Mouse (Mus musculus) midbrain, embryonic 16.5 days (tissue): ENCODE results near the gene Plcb1. TPM values are rescaled to one million over a fixed set of nuclear protein-coding genes. Genes with fewer than 3 reads are reported as not detected.
A peak's percentile ranks its signal among the peaks of the same experiment; 100 is the strongest.

ENCODE experiments used
- ATAC-seq: fragments of 200-750 bp; cut with Nextera tagmentation; 2 replicates; pipeline ENCODE4 v1.8.0; 2017; ENCODE audit warnings: moderate TSS enrichment
- H3K27ac ChIP-seq: fragments of 300-500 bp; sonication (generic); 2 replicates; pipeline ENCODE4 v1.5.1; 2014; ENCODE audit warnings: mild to moderate bottlenecking, low read length, mixed read lengths
- H3K27me3 ChIP-seq: fragments of 300-500 bp; sonication (generic); 2 replicates; pipeline ENCODE4 v1.6.1; 2014; ENCODE audit warnings: low read depth, low read length, mixed read lengths; ENCODE audit not compliant: control insufficient read depth, insufficient read depth
- H3K36me3 ChIP-seq: fragments of 300-500 bp; sonication (generic); 2 replicates; pipeline ENCODE4 v1.6.1; 2014; ENCODE audit warnings: mild to moderate bottlenecking, low read length, moderate library complexity, mixed read lengths; ENCODE audit not compliant: control insufficient read depth, insufficient read depth
- H3K4me1 ChIP-seq: fragments of 300-500 bp; sonication (generic); 2 replicates; pipeline ENCODE4 v1.6.1; 2014; ENCODE audit warnings: mild to moderate bottlenecking, low read length, mixed read lengths; ENCODE audit not compliant: control insufficient read depth, insufficient read depth
- H3K4me2 ChIP-seq: fragments of 300-500 bp; sonication (generic); 2 replicates; pipeline ENCODE4 v1.6.1; 2014; ENCODE audit warnings: mild to moderate bottlenecking, low read length, mixed read lengths
- H3K4me3 ChIP-seq: fragments of 300-500 bp; sonication (generic); 2 replicates; pipeline ENCODE4 v1.5.1; 2014; ENCODE audit warnings: low read depth, mild to moderate bottlenecking, low read length, moderate library complexity, mixed read lengths
- H3K9ac ChIP-seq: fragments of 300-500 bp; sonication (generic); 2 replicates; pipeline ENCODE4 v1.6.1; 2014; ENCODE audit warnings: low read depth, low read length, mixed read lengths
- H3K9me3 ChIP-seq: fragments of 300-500 bp; sonication (generic); replicated peaks from 2 replicates; pipeline ENCODE4 v1.6.1; 2014; ENCODE audit warnings: mild to moderate bottlenecking, low read length, mixed read lengths; ENCODE audit not compliant: control insufficient read depth, poor library complexity, severe bottlenecking
- WGBS: fragments of 180-500 bp; shearing (Covaris S2); extraction: QIAGEN DNeasy Blood & Tissue Kit; methylation state at CpG from one replicate; pipeline ENCODE4 v1.1.7; 2014; 5-methylcytosine and 5-hydroxymethylcytosine counted together
- polyA plus RNA-seq: library from polyadenylated mRNA; unstranded; fragments of >200 nt; fragmentation: Nextera tagmentation; extraction: Ambion mirVana; gene quantifications from 2 replicates; pipeline ENCODE4 v1.2.1, GENCODE M21; 2015

Plcb1 gene
- polyA plus RNA-seq, 1 experiment from 2014 or later, result 35.9 TPM

DNA sequence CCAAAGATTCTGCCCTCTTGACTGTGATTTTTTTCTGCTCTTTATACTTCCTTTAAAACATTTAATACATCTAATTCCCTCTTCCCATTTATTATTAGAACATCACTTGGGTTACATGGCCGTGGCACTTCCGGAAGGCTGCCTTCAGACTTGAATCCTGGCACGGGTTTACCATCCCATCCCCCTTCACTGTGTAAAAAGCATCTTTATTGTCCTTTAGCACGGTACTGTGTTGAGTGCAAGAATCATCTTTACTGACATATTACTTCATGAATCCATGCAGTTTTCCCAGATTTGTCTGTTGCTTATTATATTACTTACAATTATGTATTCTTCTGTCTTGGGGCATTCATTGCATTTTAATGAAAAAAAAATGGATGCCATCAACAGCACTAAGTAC is 337.2 kb downstream of the Plcb1 start:
- H3K36me3 ChIP-seq, result no peaks in the 10 kb centered on the region
- H3K4me1 ChIP-seq, result no peaks in the 10 kb centered on the region
- H3K27me3 ChIP-seq, result no peaks in the 10 kb centered on the region
- no peak overlapping the region for H3K4me3 ChIP-seq
- 69% methylated on average over 4 of the region's 4 CpGs for WGBS
- no peak for ATAC-seq
- H3K27ac ChIP-seq, result no peak overlapping the region
- H3K9ac ChIP-seq, result no peak overlapping the region
- H3K9me3 ChIP-seq, result no peaks in the 10 kb centered on the region
- no peak overlapping the region for H3K4me2 ChIP-seq

DNA sequence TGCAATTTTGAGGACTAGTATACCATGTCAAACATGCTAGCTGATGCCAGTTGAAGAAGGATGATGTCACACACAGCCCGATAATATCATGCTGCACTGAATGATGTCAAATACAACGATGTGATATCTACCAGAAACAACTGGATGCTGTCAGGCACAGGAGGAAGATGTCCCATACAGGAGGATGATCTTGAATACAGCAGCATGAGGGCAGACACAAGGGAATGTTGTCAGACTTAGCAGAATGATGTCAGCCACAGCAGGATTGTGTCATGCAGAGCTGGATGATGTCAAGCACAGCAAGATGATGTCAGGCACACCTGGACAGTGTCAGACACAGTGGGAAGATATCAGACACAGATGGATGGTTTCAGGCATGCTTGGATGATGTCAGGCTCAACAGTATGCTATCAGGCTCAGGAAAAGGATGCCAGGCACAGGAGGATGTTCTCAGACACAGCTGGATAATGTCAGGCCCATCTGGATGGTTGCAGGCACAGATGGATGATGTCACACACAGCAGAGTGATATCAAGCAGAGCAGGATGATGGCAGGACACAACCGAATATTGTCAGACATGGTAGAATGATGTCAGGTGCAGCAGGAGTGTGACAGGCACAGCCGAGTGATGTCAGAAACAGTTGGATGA is 338.0 kb downstream of the Plcb1 start:
- Histone ChIP-seq H3K4me3 (no peak overlapping the region), H3K4me2 (no peak overlapping the region), H3K9me3 (no peaks in the 10 kb centered on the region), H3K4me1 (no peaks in the 10 kb centered on the region), H3K36me3 (no peaks in the 10 kb centered on the region), H3K27me3 (no peaks in the 10 kb centered on the region), H3K27ac (no peak overlapping the region), H3K9ac (no peak overlapping the region)
- WGBS, result 84% methylated on average over 4 of the region's 4 CpGs
- peak; percentile 32; the same call in 1 of the 2 replicates for ATAC-seq

- H3K9me3 ChIP-seq, result no peaks in the 10 kb centered on the region
- H3K4me3 ChIP-seq, result no peak overlapping the region
- no peaks in the 10 kb centered on the region for H3K27me3 ChIP-seq
- H3K9ac ChIP-seq, result no peak overlapping the region
- 0 out of 2 replicates have a peak overlapping the region, but pooled peaks have one; percentile 3 for H3K4me2 ChIP-seq
- no peak overlapping the region for H3K27ac ChIP-seq
- no peak for ATAC-seq
- peaks cover 8% of the 10 kb centered on the region for H3K4me1 ChIP-seq
- H3K36me3 ChIP-seq, result no peaks in the 10 kb centered on the region
- WGBS, result 6% methylated on average over 8 of the region's 8 CpGs
Measured at GRCm38 (mm10) chr2:135140576-135140975, 354.7 kb downstream of the Plcb1 start.

DNA sequence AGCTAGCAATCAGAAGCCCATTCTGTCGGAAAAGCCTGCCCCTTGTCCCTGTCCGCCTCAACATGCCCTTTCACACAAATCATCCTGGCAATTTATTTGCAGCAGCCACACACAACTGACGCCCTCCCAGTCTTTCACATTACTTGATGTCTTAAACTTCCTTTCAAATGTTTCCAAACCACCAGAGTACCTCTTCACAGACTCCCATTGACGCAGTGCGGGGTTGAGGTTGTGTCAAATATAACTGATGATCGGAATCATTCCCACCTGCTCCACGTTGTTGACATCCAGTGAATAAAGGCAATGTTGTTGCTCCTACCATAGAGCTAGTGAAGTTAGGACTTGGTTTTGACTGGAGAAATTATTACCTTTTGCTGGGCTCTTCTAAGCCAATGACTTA is 366.4 kb downstream of the Plcb1 start:
- Histone ChIP-seq H3K9ac (no peak overlapping the region), H3K4me2 (no peak overlapping the region), H3K27me3 (no peaks in the 10 kb centered on the region), H3K4me3 (no peak overlapping the region), H3K4me1 (no peaks in the 10 kb centered on the region), H3K9me3 (no peaks in the 10 kb centered on the region), H3K27ac (no peak overlapping the region), H3K36me3 (no peaks in the 10 kb centered on the region)
- 88% methylated on average over 7 of the region's 7 CpGs for WGBS
- ATAC-seq, result no peak

DNA sequence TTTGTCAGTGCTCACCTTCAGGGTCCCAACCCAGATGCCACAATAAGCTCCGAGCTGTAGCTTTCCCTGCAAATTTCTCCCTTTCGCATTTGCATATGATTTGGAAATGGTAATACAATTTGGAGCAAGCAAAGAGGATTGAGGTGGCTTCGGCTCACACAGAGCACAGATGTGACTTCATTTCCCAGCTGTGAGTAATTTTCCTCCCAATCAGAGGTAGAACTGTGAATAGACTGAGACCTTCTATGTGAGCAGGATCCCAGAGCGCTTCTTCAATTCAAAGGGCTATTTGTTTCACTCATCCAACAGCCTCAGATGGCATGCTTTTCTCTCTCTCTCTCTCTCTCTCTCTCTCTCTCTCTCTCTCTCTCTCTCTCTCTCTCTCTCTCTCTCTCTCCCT is 367.4 kb downstream of the Plcb1 start:
- ATAC-seq, result no peak
- H3K4me2 ChIP-seq, result no peak overlapping the region
- no peaks in the 10 kb centered on the region for H3K9me3 ChIP-seq
- H3K9ac ChIP-seq, result no peak overlapping the region
- no peaks in the 10 kb centered on the region for H3K4me1 ChIP-seq
- no peaks in the 10 kb centered on the region for H3K27me3 ChIP-seq
- H3K27ac ChIP-seq, result no peak overlapping the region
- H3K4me3 ChIP-seq, result no peak overlapping the region
- 66% methylated on average over 4 of the region's 4 CpGs for WGBS
- H3K36me3 ChIP-seq, result no peaks in the 10 kb centered on the region

DNA sequence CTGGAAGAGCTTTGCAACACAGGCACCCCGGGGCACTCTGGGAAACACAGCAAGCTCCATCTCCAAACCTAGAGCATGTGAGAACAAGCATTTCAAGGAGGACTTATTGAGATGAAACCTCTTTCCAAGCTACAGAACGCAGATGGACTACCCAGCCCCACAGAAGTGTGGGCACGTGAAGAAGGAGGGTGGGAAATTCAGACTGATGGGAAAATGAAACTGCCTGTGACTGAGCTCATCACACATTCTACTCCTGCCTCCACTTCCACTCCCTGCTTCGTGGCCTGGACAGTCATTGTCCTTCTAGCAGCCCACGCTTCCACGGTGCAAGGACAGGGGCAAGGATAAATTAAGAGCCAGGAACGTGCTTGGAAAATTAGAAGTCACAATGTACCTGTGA is 370.2 kb downstream of the Plcb1 start:
- Histone ChIP-seq H3K36me3 (no peaks in the 10 kb centered on the region), H3K9me3 (no peaks in the 10 kb centered on the region), H3K4me2 (no peak overlapping the region), H3K27ac (no peak overlapping the region), H3K9ac (no peak overlapping the region), H3K4me1 (no peaks in the 10 kb centered on the region), H3K27me3 (no peaks in the 10 kb centered on the region), H3K4me3 (no peak overlapping the region)
- no peak for ATAC-seq
- 83% methylated on average over 7 of the region's 7 CpGs for WGBS

DNA sequence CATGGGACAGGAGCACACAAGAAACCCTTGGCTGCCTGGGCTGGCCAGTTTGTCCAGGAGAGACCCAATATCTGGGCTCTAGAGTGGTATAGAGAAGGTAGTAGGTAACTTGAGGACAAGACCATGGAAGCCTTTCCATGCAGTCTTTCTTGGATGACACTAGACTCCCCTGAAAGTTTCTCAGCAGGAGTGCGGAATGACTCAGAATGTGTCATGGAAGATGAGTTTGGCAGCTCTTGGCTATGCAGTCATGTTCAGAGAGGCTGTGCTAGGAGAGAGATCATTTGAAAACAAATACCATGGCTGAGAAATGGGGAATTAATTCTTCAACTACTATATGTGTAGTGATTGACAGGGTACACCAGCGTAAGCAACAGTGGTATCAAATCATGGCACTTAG is 372.1 kb downstream of the Plcb1 start:
- ATAC-seq, result no peak
- Histone ChIP-seq H3K4me2 (no peak overlapping the region), H3K9ac (no peak overlapping the region), H3K9me3 (no peaks in the 10 kb centered on the region), H3K4me3 (no peak overlapping the region), H3K27ac (no peak overlapping the region), H3K27me3 (no peaks in the 10 kb centered on the region), H3K4me1 (no peaks in the 10 kb centered on the region), H3K36me3 (no peaks in the 10 kb centered on the region)
- WGBS, result 96% methylated on average over 2 of the region's 2 CpGs

GRCm38 (mm10) chr2:135161673-135162072 is 375.8 kb downstream of the Plcb1 start:
- Histone ChIP-seq H3K27ac (no peak overlapping the region), H3K4me2 (no peak overlapping the region), H3K27me3 (no peaks in the 10 kb centered on the region), H3K9ac (no peak overlapping the region), H3K9me3 (no peaks in the 10 kb centered on the region), H3K36me3 (no peaks in the 10 kb centered on the region), H3K4me1 (no peaks in the 10 kb centered on the region), H3K4me3 (no peak overlapping the region)
- no peak for ATAC-seq
- WGBS, result 86% methylated on average over 4 of the region's 4 CpGs

DNA sequence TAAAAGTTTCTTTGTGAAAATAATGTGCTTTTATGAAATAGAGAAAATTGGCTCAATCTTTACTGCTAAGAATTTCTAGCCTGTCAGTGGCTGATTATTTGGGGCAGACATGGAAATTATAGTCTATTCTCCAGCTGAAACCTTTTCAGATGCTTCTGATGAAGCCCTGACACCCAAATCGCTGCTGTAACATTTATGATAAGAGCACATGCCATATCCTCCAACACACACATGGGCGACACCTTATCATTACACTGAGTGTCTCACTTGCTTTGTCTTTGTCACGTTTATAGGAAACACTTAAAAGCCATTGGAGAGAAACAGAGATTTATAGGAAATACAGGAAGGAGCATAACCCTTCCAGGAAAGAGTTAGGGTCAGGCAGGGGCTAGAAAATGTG is 379.6 kb downstream of the Plcb1 start:
- 76% methylated on average over 3 of the region's 3 CpGs for WGBS
- no peaks in the 10 kb centered on the region for H3K36me3 ChIP-seq
- H3K4me3 ChIP-seq, result no peak overlapping the region
- H3K4me2 ChIP-seq, result no peak overlapping the region
- ATAC-seq, result no peak
- no peak overlapping the region for H3K27ac ChIP-seq
- H3K27me3 ChIP-seq, result no peaks in the 10 kb centered on the region
- H3K4me1 ChIP-seq, result no peaks in the 10 kb centered on the region
- H3K9ac ChIP-seq, result no peak overlapping the region
- no peaks in the 10 kb centered on the region for H3K9me3 ChIP-seq
